Mouse (Mus musculus) urinary bladder, adult 2 months (tissue): ENCODE results near the gene Depdc5. TPM values are rescaled to one million over a fixed set of nuclear protein-coding genes. Genes with fewer than 3 reads are reported as not detected.
"Not testable (repeated sequence)": the region's sequence is repeated elsewhere in the genome, so short reads cannot be mapped to it uniquely, and the experiment has no call there.

Experiments
- DNase-seq: peaks from one replicate; pipeline ENCODE4 v3.0.0; 2022; ENCODE audit warnings: low spot score
- polyA plus RNA-seq: library from polyadenylated mRNA; depleted of rRNA; stranded (reverse); fragments of >200 nt; gene quantifications from 2 replicates; pipeline ENCODE4 v1.2.3, GENCODE M21; 2012; rRNA removed

Depdc5 gene
- polyA plus RNA-seq, 1 experiment = 15.4 TPM

DNA sequence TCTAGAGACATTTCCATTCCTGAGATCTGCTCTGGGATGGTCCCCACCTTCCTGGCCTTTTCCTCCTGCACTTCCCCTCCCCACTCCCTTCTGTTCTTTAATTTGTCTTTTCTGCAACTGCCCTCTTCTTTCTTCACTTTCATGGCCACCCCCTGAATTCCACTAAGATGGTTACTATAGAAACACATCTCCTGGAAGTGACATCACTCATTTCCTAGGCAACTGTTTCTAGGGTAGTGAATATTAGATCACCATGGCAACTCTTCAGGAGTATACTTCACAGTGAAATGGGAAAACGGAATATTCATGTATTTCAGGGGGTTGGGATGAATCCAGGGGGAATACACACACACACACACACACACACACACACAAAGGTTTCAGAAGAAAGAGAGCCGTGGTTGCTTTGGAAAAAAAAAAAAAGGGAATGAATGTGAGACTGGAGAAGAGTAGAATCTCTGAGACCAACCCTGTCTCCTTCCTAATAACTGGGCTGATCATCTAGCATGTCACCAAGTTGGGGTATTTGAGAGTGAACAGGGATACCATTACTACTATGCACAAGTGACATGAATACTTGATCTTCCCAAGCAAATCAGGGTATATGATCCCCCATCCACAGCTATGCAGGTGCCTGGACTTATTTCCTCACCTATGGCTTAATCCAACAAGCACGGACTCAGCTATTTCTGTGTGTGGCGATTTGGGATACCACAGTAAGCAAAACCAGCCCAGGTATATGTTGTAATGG, 167.1 kb downstream of the Depdc5 start:
- no peak for DNase-seq

DNA sequence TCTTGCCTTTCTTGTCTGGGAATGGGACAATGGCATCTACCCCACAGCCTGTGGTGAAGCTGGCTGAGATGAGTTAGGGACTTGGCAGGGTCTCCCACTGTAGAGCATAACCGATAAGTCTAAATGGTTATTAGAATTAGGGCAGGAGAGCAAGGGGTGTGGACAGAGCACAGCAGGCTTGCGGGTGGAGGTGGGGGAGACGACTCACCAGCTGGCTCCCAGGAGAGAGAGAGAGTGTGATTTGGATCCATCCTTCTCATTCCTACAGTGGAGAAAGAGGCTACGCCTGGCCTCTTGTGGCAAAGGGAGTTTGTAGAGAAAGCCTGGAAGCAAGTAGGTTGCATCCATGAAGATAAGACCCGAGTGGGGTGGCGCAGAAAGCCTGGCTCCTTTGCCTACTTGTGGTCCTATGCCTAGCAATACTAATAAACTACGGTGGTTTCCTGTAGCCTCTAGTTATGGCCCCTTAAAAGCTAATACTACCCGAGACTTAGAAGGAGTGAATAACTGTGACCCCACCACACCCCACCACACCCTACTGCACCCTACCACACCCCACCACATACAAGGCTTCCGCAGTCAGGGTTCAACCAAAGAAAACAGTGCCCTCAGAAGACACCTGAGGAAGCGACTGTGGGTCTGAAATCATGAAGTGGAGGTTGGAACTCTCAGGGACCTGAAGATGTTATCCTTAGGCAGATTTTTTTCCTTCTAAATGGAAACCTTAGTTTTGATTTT, 168.7 kb downstream of the Depdc5 start:
- DNase-seq = no peak

DNA sequence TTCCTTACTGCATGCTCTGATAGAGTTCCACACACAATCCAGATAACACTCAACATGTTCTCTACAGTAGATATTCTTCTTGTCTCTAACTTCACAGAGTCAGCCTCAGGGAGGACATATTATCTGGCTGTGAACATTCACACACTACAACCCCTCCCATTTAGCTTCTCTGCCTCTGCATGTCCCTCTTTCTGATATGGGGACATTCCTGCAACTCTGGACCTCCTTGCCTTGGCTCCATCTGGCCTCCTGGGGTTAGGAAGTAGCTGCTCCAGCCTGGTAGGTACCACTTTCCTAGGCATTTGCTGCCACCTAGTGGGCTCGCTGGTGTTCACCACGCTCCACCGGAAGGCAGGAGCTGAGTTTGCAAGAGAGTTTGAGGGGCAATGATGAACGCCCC, 169.6 kb downstream of the Depdc5 start:
- DNase-seq = peak; percentile 56

DNA sequence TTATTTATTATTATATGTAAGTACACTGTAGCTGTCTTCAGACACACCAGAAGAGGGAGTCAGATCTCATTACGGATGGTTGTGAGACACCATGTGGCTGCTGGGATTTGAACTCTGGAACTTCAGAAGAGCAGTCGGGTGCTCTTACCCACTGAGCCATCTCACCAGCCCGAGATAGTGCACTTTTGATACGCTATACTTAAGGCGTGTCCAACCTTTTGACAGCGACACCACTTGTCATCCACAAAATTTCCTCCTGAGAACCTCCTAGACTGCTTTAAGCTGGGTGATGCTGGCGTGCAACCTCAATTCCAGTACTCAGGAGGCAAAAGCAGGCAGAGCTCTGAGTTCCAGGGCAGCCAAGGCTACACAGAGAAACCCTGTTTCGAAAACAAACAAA, 170.1 kb downstream of the Depdc5 start:
- not testable (repeated sequence) for DNase-seq

DNA sequence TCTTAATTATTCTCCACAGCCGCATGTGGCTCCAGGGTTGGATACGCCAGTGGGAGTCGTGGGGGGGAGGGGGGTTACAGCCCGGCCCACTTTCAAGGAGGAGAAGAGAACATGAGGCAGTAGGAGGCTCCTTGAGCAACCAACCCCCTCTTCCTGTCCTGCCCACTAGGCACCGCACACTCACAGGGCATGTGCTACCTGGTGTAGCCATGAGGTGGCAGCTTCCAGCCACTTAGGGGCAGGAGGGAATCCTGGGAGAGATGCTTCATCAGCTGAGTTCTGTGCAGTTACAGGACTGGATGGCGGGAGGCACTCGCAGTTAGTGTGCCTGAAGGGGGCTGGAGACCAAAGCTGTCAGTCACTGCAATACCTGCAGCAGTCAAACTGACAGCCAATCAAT, 170.6 kb downstream of the Depdc5 start:
- DNase-seq = no peak

DNA sequence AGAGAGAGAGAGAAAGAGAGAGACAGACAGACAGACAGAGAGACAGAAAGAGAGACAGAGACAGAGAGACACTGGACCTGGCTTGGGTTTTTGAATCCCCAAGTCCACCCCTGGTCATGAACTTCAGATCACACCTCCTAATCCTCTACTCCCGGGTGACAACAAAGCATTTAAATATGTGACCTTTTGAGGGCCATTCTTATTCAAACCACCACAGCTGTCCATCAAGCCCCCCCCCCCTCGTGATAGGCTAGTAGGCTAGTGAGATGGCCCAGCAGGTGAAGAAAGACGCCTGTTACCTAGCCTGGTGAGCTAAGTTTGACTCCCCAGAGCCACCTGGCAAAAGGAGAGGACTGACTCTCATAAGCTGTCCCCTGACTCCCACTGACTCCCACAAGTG, 171.4 kb downstream of the Depdc5 start:
- DNase-seq = no peak

DNA sequence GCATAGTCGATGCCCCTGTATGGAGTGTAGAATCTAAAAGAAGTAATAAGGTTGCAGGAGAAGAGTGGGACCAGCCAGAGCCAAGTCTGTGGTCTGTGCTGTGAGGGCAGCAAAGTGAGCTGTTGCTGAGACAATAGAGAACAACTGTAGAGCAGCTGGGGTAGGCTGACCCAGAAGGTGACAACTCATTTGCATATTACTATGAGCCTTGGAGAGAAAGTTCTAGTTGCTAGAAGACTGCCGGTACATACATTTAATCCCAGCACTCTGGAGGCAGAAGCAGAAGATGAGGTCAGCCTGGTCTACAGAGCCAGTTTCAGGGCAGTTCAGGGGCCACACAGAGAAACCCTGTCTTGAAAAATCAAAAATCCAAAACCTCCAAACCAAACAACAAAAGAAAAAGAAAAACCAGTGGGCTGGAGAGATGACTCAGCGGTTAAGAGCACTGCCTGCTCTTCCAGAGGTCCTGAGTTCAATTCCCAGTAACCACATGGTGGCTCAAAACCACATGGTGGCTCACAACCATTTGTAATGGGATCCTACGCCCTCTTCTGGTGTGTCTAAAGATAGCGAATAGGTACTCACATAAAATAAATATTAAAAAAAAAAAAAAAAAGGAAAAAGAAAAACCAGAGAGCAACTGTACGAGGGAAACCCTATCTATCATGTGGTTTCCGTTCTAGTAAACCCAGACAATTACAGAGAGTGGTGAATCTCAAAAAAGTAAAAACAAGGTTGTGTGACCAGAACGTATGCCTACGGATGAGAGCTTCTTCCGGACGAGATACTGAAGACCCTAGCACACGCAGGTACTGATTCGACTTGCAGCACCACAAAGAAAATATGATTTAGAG, 175.4 kb downstream of the Depdc5 start:
- DNase-seq = no peak

DNA sequence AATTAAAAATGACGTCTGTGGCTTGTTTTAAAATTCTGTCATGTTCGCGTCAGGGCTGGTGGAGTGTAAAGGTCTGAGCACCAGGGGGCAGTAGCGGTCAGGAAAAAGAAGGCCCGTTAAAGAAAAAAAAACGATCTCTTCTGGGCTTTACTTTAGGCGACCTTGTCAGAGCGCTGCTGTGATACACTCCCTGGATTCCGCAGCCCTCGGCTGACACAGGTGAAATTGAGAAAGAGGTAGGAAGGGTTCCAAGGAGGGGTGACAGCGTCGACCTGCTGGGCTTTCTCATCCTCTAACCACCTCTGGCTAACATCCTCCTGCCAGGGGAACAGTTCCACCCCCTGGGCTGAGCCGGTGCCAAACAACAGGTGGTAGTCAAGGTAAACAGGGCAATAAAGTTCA, 176.0 kb downstream of the Depdc5 start:
- no peak for DNase-seq

DNA sequence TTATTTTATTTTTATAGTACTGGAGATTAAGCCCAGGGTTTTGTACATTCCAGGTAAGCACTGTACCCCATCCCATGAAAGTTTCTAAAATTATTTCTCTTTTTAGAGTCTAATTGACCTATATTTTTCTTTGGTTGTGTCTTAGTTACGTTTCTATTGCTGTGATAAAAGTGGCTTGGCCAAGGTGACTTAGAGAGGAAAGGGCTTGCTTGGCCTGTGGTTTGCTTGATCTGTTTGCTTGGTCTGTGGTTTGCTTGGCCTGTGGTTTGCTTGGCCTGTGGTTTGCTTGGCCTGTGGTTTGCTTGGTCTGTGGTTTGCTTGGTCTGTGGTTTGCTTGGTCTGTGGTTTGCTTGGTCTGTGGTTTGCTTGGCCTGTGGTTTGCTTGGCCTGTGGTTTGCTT, 177.2 kb downstream of the Depdc5 start:
- DNase-seq = not testable (repeated sequence)

DNA sequence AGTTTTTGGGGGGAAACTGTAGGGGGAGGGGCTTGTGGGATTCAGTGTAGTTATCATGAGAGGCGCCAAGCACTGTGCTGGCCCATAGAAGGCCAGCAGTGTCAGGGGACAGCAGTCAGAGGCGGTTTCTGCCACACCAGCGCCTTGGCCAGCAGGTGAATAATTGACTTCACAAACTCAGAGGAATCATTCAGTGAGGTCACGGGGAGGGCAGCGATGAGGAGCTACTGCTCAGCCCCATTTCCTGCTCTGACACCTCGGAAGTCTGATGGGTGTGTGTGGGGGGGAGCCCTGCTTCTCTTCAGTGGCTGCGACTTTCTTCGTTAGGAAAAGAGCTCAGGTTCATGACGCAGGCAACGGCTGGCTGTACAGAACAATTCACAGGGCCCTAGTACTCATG, 179.9 kb downstream of the Depdc5 start:
- no peak for DNase-seq

Other genes with a start within 250 kb of the Depdc5 start
- gene Pisd, start 78.1 kb upstream of the Depdc5 start, polyA plus RNA-seq = 52.2 and 65.8 TPM in 2 replicates
- gene Gm20671, start 36.6 kb upstream of the Depdc5 start, polyA plus RNA-seq = not detected in 2 replicates
- 8.5 and 10.7 TPM in 2 replicates for gene Prr14l, start 9.4 kb upstream of the Depdc5 start, polyA plus RNA-seq
- 211 and 229 TPM in 2 replicates for gene Ywhah, start 155.1 kb downstream of the Depdc5 start, polyA plus RNA-seq
- 2.3 and 3.0 TPM in 2 replicates for gene Slc5a1, start 240.5 kb downstream of the Depdc5 start, polyA plus RNA-seq